Mouse (Mus musculus) kidney, postnatal 0 days (tissue): Measurements from ENCODE around the gene Hsf4. TPM values are rescaled to one million over a fixed set of nuclear protein-coding genes. Genes with fewer than 3 reads are reported as not detected.
"Not testable (repeated sequence)": the region's sequence is repeated elsewhere in the genome, so short reads cannot be mapped to it uniquely, and the experiment has no call there.

Experiments used
- ATAC-seq: fragments of 200-750 bp; cut with Nextera tagmentation; replicated peaks from 2 replicates; pipeline ENCODE4 v1.8.0; 2017; ENCODE audit warnings: low read depth, moderate number of reproducible peaks, moderate TSS enrichment, moderate library complexity; ENCODE audit not compliant: low FRiP score
- DNase-seq: peaks from one replicate; pipeline ENCODE4 v3.0.0-alpha.2; 2016; ENCODE audit warnings: low spot score
- H3K27ac ChIP-seq: fragments of 300-500 bp; sonication (generic); 2 replicates; pipeline ENCODE4 v1.5.1; 2014; ENCODE audit warnings: mild to moderate bottlenecking
- H3K27me3 ChIP-seq: fragments of 300-500 bp; sonication (generic); 2 replicates; pipeline ENCODE4 v1.6.1; 2014; ENCODE audit warnings: low read length, mixed read lengths; ENCODE audit not compliant: insufficient read depth
- H3K36me3 ChIP-seq: fragments of 300-500 bp; sonication (generic); 2 replicates; pipeline ENCODE4 v1.6.1; 2014; ENCODE audit warnings: low read length, mixed read lengths; ENCODE audit not compliant: insufficient read depth
- H3K4me1 ChIP-seq: fragments of 300-500 bp; sonication (generic); replicated peaks from 2 replicates; pipeline ENCODE4 v1.6.1; 2014; ENCODE audit warnings: antibody characterized with exemption, low read length, mixed read lengths; ENCODE audit not compliant: insufficient read depth
- H3K4me2 ChIP-seq: fragments of 300-500 bp; sonication (generic); 2 replicates; pipeline ENCODE4 v1.6.1; 2014; ENCODE audit warnings: mild to moderate bottlenecking, low read length, moderate library complexity, mixed read lengths
- H3K4me3 ChIP-seq: fragments of 300-500 bp; sonication (generic); replicated peaks from 2 replicates; pipeline ENCODE4 v1.5.1; 2014; ENCODE audit warnings: low read depth, low read length
- H3K9ac ChIP-seq: fragments of 300-500 bp; sonication (generic); 2 replicates; pipeline ENCODE4 v1.6.1; 2014; ENCODE audit warnings: low read depth, low read length
- H3K9me3 ChIP-seq: fragments of 300-500 bp; sonication (generic); replicated peaks from 2 replicates; pipeline ENCODE4 v1.6.1; 2016; ENCODE audit warnings: low read length, inconsistent platforms, mixed read lengths
- CTCF ChIP-seq: IDR thresholded peaks from 2 replicates; pipeline ENCODE4 v1.5.1; 2016; ENCODE audit warnings: antibody characterized with exemption, low read depth, mild to moderate bottlenecking, moderate library complexity
- WGBS: fragments of 180-500 bp; shearing (Covaris S2); extraction: QIAGEN DNeasy Blood & Tissue Kit; methylation state at CpG from one replicate; pipeline ENCODE4 v1.1.7; 2014; 5-methylcytosine and 5-hydroxymethylcytosine counted together
- polyA plus RNA-seq: library from polyadenylated mRNA; unstranded; fragments of >200 nt; fragmentation: Nextera tagmentation; extraction: Ambion mirVana; gene quantifications from 2 replicates; pipeline ENCODE4 v1.2.1, GENCODE M21; 2015

The Hsf4 gene
- polyA plus RNA-seq: 0.12 TPM in 1 of 2 replicates, not detected in the other

DNA sequence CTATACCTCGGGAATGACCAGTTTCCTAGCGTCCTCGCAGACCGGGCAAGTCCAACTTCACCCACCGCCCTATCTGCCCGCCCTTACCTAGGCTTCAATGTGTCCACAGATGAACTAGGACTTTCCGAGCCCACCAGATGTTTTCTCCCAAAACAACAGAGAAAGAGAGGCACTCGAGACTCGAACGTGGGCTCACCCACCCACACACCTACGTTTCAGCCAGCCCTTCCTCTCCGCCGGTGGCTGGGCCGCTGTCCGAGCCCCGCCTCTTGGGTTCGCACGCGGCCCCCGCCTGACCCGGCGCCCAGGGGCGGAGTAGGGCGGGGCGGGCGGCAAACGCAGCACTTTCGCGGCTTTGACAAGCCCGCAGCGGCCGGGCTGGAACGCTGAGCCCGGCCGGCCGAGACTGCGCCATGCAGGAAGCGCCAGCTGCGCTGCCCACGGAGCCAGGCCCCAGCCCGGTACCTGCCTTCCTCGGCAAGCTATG, at the start of gene Hsf4:
Gene Hsf4 (plus strand): TSS at position 341 of the 487 bp plus-strand sequence.
- Histone ChIP-seq H3K36me3 (no peaks in the 10 kb centered on the region), H3K4me1 (peaks cover 15% of the 10 kb centered on the region; the same call in 1 of the 2 replicates), H3K9ac (peak within 1 kb of the TSS; percentile 43; the same call in 1 of the 2 replicates), H3K4me3 (peak within 1 kb of the TSS; percentile 43), H3K9me3 (no peaks in the 10 kb centered on the region), H3K27ac (0 out of 2 replicates have a peak within 1 kb of the TSS, but pooled peaks have one; percentile 25), H3K27me3 (peaks cover 74% of the 10 kb centered on the region), H3K4me2 (peak within 1 kb of the TSS; percentile 86)
- 0% methylated on average over 40 of the region's 42 CpGs for WGBS
- TF ChIP-seq CTCF: no peak
- ATAC-seq: peak; percentile 8; the same call in 1 of the 2 replicates
- DNase-seq: peak; percentile 27

DNA sequence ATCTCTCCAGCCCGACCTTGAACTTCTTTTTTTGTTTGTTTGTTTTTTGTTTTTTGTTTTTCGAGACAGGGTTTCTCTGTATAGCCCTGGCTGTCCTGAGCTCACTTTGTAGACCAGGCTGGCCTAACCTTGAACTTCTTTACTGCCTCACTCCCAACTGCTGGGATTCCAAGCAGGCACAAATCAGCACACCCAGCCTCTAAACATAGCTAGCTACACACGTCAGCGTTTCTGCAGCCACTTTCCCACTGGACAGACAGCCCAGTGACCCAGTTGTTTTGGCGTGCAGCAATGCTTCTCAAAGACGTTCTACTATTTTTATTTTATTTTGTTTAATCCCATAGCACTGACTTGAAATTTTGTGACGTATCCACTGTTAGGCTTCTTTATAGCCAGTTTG, 45.8 kb upstream of the Hsf4 start:
- no peak overlapping the region for H3K9ac ChIP-seq

DNA sequence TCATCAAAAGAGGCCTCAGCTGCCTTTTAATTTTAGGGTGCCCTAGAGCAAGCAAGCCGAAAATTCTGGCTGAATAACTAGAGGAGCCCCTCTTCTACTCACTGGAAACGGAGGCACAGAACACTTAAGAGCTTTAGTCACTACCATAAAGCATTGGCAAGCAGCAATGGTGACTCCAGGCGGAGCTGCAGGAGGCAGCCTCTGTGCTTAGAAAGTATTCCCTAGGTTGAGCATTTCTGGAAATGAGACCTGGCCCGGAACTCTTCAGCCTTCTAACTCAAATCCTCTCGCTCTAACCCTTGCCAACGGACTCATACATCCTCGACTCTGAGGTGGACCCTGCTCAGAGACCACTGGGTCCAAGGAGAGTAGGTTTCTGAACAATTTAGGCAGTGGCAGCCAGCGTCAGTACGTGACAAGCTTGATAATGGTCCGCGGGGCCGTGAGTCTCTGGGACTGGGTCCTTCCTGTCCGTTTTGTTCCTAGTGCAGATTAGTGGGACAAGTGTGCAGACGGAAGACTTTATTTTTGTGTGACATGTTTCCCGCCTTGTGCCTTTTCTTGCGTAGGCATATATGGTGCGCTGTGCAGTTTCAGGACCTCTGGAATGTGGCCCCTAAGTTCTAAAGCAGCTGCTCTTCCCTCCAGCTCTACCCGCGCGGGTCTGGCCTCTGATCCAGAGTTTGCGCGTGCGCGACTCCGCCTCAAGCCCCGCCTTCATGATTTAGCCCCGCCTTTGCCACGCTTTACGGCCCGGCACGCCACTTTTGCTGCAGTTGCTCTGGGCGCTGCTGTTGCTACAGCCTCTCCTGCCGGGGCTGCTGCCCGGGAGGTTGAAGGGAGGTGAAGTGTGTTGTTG, 45.0 kb upstream of the Hsf4 start, which contains the start of gene D230025D16Rik:
Gene D230025D16Rik (plus strand): TSS at position 733 of the 859 bp plus-strand sequence.
- 2% methylated on average over 34 of the region's 34 CpGs for WGBS
- peak within 1 kb of the TSS; percentile 94 for H3K27ac ChIP-seq
- peaks cover 7% of the 10 kb centered on the region for H3K4me1 ChIP-seq
- no peaks in the 10 kb centered on the region for H3K27me3 ChIP-seq
- TF ChIP-seq CTCF: no peak
- DNase-seq (peak; percentile 97), ATAC-seq (peak; percentile 96)
- peak within 1 kb of the TSS; percentile 81 for H3K4me2 ChIP-seq
- no peaks in the 10 kb centered on the region for H3K36me3 ChIP-seq
- H3K9ac ChIP-seq: peak within 1 kb of the TSS; percentile 89
- no peaks in the 10 kb centered on the region for H3K9me3 ChIP-seq
- H3K4me3 ChIP-seq: peak within 1 kb of the TSS; percentile 92

More for the DNA sequence above, 45.8 kb upstream of the Hsf4 start:
- DNase-seq: no peak
- Histone ChIP-seq H3K27ac (no peak overlapping the region), H3K9me3 (no peaks in the 10 kb centered on the region), H3K36me3 (no peaks in the 10 kb centered on the region), H3K4me1 (peaks cover 7% of the 10 kb centered on the region), H3K4me2 (no peak overlapping the region), H3K27me3 (no peaks in the 10 kb centered on the region), H3K4me3 (no peak overlapping the region)
- 68% methylated on average over 7 of the region's 7 CpGs for WGBS
- no peak for ATAC-seq
- TF ChIP-seq CTCF: no peak

DNA sequence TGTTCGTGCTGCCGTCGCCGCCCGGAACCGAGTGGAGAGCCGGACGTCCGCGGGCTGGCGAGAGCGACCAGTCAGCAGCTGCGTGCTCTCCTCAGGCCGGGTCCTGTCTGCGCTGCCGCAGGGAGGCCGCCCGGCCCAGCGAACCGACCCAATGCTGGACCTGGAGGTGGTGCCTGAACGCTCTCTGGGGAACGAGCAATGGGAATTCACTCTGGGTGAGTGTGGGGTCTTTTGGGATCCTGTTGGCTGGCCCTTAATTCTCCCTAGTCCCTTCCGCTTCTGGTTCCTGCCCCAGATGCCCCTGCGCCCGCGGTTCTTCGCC, 44.4 kb upstream of the Hsf4 start:
- DNase-seq (no peak), ATAC-seq (no peak)
- WGBS: under 1% methylated on average over 27 of the region's 27 CpGs
- H3K36me3 ChIP-seq: no peaks in the 10 kb centered on the region
- no peaks in the 10 kb centered on the region for H3K9me3 ChIP-seq
- peaks cover 7% of the 10 kb centered on the region for H3K4me1 ChIP-seq
- H3K27ac ChIP-seq: peak overlapping the region; percentile 94
- H3K9ac ChIP-seq: peak overlapping the region; percentile 89
- H3K4me3 ChIP-seq: peak overlapping the region; percentile 92
- no peak for TF ChIP-seq CTCF
- no peaks in the 10 kb centered on the region for H3K27me3 ChIP-seq
- H3K4me2 ChIP-seq: peak overlapping the region; percentile 81

DNA sequence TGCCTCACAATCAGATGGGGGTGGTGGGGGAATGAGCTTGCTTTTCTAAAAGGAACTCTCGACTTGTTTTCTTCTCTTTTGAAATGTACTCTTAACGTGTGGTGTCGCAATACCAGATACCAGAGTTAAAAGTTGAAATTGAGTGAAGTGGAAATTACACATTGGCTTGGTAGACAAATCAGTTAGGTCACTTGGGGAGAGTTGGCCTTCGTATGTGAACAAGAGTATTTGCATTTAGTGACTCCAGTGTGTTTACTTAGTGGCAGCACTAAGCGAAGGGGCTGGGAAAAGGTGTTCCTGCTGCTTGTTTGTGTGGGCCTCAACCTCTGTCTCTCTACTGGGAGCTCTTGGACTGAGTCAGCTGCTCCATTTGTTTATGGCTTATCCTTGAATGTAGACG, 43.7 kb upstream of the Hsf4 start:
- no peaks in the 10 kb centered on the region for H3K9me3 ChIP-seq
- no peak for TF ChIP-seq CTCF
- peak overlapping the region; percentile 89 for H3K9ac ChIP-seq
- peak overlapping the region; percentile 92 for H3K4me3 ChIP-seq
- no peaks in the 10 kb centered on the region for H3K27me3 ChIP-seq
- ATAC-seq: no peak
- no peak for DNase-seq
- H3K4me2 ChIP-seq: peak overlapping the region; percentile 81
- no peaks in the 10 kb centered on the region for H3K36me3 ChIP-seq
- peaks cover 7% of the 10 kb centered on the region for H3K4me1 ChIP-seq
- no peak overlapping the region for H3K27ac ChIP-seq
- WGBS: 15% methylated on average over 6 of the region's 6 CpGs

DNA sequence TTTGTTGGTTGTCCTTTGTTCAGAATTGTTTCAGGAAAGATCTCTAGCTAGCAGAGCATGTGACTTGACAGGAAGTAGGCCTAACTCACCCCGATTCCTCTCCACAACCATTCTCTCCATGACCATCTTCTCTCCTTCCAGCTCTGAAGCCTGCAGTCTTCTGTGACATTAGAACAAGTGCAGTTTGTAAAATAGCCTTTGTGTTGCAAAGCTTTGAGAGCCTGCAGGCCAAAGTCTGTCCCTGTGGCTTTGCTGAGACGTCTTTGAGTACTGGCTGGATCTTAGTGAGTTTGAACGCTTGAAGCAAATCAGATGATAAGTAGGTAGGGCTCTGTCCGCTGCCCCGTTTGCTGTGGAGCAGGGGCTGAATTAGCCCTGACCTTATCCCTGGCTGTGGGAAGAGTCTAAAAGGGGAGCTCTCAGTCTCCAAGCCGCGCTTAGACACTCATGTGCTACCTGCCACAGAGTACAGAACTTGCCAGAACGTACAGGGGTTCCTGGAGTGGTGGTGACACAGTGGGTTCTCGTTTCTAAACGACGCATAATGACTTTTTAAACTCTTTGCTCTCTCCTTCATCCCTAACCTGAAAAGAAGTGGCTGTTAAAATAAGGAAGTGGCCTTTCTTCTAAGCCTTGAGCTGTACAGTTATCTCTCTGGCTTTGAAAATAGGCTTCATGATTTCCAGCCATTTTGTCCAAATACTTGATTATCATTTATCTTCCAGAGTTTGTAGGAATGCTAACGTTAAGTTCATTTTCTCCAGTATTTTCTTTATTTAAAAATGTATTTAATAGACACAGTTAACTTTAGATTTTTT, 37.9 kb upstream of the Hsf4 start:
- H3K9ac ChIP-seq: no peak overlapping the region
- H3K27ac ChIP-seq: no peak overlapping the region
- no peak overlapping the region for H3K4me3 ChIP-seq
- no peaks in the 10 kb centered on the region for H3K27me3 ChIP-seq
- no peak for TF ChIP-seq CTCF
- no peak for DNase-seq
- no peak for ATAC-seq
- no peaks in the 10 kb centered on the region for H3K9me3 ChIP-seq
- no peaks in the 10 kb centered on the region for H3K4me1 ChIP-seq
- H3K4me2 ChIP-seq: no peak overlapping the region
- 85% methylated on average over 12 of the region's 12 CpGs for WGBS
- H3K36me3 ChIP-seq: 0 out of 2 replicates have a peak, but pooled peaks cover 9% of the 10 kb centered on the region

DNA sequence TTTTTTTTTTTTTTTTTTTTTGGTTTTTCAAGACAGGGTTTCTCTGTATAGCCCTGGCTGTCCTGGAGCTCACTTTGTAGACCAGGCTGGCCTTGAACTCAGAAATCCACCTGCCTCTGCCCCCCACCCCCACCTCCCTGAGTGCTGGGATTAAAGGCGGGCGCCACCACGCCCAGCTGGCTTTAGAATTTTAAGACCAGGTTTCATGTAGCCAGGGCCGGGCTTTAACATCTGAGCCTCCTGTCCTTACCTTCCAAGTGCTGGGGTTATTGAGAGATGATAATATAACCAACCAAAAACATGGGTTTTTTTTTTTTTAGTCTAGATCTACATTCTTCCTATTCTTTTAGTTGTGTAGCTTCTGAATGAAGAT, 37.3 kb upstream of the Hsf4 start:
- H3K9me3 ChIP-seq, H3K4me2 ChIP-seq, H3K36me3 ChIP-seq, H3K4me1 ChIP-seq, ATAC-seq, H3K27ac ChIP-seq, DNase-seq, H3K4me3 ChIP-seq, H3K9ac ChIP-seq, H3K27me3 ChIP-seq: not testable (repeated sequence)
- WGBS: 93% methylated on average over 4 of the region's 4 CpGs
